Mouse (Mus musculus): ENCODE measurements at regions not wholly inside any gene's neighbourhood (a gene's known extent, or its start where the extent isn't known, plus 50 kb on each side); places are given as distances from the start of the nearest gene placed in this dataset.

- TF ChIP-seq CTCF (IDR thresholded peaks at IDR 0.05; ENCODE audit: insufficient read depth, low read depth, low read length): no peak
- no peak for TF ChIP-seq POLR2A (IDR thresholded peaks at IDR 0.05; ENCODE audit: insufficient read depth, low read depth, low read length)
Observed at GRCm38 (mm10) chr13:51228862-51229770, 58.3 kb downstream of the Nxnl2 start.

All from olfactory bulb, adult 2 months (tissue).